Mouse (Mus musculus): ENCODE results near the gene Dlg2.

Gene Dlg2

DNA sequence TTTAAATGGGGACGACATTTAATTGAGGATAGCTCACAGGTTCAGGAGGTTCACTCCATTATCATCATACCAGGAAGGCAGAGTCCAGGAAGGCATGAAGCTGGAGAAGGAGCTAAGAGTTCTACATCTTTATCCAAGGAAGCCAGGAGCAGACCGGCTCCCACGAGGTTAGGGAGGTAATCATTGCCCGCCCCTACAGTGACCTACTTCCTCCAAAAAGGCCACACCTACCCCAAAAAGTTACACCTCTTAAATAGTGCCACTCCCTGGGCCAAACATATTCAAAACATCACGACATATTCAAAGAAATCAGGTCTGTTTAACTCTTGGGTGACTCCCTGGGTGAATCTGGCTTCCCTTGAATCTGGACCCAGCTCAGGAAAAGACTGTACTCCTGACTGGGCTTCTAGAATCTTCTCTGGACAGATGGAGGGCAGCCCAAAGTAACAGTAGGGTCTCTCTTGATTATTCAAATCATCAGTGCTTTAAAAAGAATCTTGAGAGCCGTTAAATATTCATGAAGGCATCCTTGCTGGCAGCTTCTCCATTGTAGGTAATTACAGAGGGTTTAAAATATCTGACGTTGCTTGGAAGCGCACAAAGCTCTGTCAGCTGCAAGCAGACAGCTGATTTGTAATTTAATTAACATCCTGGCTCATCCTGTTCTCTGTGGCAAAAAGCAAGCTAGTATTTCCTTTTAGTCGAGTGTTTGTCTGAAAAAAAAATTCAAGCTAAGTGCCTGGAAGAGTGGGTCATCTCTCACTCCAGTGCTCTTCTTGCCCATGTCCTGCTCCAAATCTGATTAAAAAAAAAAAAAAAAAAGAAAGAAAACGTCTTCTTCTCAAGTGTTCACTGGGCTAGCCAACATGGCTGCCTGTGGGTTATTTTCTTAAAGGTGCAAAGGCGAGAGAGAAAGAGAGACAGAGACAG, 966.2 kb downstream of the Dlg2 start:
- no peak for DNase-seq (ENCODE audit: low read depth, low spot score)

DNA sequence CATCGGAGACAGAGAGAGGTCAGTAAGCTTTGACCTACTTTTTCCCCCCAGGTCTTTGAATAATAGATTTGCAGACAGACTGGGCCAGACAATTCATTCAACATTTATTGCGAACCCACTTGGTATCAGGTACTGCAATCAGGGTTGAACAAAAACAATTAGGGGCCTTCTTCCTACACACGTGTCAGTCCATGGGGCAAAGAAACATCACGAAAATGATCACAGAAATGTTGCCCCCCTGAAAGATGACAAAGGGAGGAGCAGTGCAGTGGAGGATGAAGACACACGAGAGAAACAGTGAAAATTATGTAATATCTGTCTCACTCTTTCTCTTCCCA, 966.9 kb downstream of the Dlg2 start:
- DNase-seq (ENCODE audit: low read depth, low spot score), result no peak

DNA sequence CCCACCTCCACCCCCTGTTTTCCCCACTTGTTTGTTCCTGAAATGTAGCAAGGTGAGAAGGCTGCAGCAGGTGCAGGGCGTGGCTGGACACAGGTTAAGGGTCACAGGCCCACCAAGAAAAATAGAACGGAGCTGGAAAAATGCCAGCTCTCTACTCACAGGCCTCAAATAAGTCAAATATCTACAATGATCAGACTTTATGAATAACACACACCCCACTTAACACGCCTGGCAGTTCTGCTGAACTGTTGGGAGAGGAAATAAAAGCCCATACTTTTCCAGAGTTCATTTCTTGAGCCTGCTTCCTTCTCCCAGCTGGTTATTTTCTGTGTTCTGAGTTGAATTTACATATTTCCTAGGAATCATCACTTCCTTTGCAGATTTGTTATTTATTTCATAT, 967.4 kb downstream of the Dlg2 start:
- DNase-seq (ENCODE audit: low read depth, low spot score), result no peak

DNA sequence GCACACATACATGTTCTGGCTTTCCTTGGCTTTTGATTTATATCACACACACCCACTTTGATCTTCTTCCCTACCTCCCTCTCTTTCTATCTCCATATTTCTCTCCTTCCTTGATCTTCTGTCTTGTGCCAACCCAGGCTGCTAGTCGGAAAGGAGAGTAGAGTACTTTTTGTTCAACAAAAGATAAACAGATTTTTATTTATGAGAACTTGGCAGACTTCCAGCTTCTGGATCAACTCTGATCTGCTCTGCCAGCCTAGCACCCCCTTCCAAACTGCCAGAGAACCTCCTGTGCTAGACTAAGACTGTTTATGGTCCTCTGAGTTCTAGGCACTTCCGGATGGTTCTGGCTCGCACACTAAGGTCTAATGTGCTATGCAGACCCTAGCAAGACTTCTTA, 968.3 kb downstream of the Dlg2 start:
- DNase-seq (ENCODE audit: low read depth, low spot score), result no peak

DNA sequence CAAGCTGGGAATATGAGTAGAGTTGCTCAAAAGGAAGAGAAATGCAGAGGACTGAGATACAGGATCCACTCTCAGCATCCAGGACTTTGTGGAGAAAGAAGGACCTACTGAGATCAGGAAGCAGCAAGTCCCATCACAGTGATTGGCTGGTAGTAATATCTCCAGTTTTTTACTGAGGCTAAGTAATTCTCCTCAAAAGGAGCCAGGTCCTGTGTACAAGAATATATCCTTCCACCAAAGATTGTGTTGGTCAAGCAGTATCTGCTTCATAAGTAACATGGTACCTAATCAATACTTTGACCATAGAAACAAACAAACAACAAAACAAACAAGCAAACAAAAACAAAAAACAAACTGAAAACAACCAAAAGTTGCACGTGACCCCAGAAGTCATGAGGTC, 980.3 kb downstream of the Dlg2 start:
- DNase-seq (ENCODE audit: low read depth, low spot score), result no peak

DNA sequence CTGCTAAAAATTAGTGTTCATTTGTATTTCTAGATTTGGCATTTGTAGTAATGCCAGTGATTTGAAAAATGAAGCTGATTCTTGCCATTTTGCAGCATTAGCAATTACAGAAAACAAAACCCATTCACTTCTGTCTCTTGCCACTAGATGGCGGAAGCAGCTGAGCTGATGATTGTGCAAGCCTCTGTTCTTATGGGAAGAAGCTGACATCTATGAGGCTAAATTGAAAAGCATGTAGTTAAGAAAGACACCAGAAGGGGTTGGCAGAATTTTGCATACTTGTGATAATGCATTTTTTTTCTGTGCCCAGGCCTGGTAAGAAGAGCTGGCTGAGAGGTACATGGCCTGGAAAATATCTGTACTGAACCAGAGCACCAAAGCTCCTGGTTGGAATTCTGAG, 980.7 kb downstream of the Dlg2 start:
- DNase-seq (ENCODE audit: low read depth, low spot score), result peak; percentile 57

DNA sequence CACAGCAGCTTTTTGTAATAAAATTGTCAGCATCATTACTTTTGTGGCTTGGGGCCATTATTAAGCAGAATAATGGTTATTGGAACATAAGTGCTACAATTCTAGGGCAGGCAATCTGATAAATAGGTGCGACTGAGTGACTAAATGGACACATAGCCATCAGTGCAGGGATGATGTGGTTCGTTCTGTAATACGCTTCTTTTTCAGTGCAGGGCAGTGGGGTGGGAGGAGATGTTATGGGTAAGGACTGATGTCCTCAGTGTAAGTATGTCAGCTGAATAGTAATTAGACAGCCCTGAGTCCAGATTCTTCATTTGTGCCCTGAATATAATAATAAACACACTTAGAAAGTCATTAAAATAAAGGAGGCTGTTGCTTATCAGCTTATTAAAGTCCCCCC, 984.9 kb downstream of the Dlg2 start:
- no peak for DNase-seq (ENCODE audit: low read depth, low spot score)

DNA sequence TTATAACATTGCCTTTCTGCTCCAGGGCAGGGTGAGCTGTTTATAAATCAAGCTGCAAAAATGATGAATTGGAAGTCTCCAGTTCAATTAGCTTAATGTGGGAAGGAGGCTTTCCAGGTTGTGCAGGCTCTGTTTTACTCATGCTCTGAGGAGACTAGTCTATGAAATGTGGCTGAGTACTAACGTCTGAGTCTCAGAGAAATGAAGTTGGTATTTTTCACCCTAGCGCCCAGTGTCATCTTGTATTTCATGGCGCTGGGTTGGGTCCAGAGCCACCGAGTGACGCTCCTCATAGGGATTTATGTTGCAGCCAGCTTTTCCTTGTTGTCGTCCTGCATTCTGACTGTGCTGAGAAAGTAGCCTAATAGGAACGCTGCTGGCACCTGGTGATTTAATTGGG, 986.8 kb downstream of the Dlg2 start:
- DNase-seq (ENCODE audit: low read depth, low spot score), result no peak

DNA sequence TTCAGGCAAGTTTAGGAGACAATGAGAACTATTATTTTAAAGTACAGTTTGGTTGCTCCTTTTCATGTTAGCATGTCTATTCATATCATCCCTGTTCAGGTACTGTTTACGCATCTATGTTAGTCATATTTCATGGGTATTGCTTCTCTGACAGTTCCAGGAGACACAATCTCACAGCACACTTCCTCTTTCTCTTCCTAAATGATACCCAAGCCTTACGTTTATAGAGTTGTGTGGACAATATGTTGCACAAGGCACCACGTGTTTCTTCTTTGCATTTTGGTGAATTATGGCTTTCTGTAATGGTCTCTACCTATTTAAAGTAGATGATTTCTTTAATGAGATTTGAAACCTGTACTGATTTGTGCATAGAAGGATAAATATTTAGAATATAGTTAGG, 990.6 kb downstream of the Dlg2 start:
- no peak for DNase-seq (ENCODE audit: low read depth, low spot score)

DNA sequence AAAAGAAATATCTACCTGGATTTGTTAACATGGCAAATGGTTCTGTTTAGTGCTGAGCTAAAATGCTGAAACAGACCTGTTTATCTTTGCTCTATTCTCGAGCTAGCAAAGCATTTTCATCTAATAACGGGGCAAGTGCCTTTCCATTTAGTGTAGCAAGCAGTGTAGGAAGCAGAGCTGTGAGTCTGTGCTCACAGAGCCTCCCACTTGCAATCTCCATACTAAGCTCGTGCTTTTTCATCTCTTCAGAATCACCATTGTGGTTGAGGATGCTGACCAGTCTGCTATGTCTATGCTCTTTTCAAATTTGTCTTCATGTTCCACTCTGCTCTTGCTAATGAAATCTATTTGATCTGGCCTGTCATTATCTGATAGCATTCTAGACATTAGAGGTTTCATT, 1002.7 kb downstream of the Dlg2 start:
- no peak for DNase-seq (ENCODE audit: low read depth, low spot score)

DNA sequence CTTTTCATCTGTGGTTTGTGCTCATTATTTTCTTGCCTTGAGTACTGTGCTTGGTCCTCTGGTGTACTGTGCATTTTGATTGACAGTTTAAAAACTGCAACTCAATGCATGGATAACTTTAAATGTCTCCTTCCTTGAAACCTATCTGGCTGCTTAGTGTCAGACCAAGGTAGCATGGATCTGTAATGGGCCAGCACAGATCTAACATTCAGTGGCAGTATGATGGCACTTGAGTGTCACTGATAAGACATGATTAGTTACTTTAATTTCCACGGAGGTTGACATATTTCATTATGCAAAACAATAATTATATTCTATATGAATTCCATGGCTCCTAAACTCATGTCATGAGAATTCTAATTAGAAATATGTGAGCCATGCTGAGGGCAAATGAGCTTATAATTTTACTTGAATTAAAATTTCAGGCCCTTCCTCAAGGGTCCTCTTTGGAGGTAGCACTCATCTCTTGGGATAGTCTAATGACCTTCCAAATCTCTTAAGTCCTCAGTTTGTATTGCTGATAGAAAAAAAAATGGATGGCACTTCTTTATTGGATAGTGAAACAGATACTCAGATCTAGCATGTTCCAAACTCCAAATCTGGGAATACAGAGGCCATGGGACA, 1005.2 kb downstream of the Dlg2 start:
- no peak for DNase-seq (ENCODE audit: low read depth, low spot score)

DNA sequence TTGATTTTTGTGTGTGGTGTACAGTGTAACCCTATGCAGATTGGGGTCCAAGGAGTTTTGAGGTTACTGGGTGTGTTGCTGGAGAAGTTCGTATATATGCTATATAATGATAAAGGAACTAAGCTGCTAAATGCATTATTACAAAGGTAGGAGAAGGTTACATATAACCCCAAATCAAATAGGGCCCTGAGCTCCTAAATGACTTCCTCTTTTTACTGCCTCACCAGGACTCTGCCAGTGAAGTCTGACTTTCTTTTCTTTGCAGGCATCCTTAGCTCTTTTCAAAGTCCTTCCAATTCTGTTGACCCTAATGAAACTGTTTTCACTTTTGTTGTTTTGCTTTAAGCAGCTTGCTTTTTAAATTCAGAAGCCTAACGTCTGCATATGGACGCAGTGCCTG, 1016.8 kb downstream of the Dlg2 start:
- no peak for DNase-seq (ENCODE audit: low read depth, low spot score)

DNA sequence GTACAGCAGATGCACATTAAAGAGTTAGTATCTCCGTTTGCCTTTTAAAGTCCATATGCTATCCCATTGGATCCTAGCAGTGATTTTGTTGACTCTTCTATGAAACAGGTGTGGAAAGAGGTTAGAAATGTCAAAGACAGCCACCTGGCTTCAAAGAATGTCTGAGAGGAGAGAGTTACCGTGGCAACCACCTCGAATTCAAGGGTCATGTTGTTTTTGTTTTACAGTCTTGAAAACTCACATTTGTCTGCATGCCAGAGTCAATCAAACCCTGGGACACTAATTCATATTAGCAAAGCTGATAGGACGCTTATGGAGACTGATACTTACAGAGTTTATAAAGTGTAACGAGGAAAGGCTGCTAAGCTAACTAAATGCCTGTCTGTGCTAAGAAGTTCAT, 1019.1 kb downstream of the Dlg2 start:
- no peak for DNase-seq (ENCODE audit: low read depth, low spot score)

DNA sequence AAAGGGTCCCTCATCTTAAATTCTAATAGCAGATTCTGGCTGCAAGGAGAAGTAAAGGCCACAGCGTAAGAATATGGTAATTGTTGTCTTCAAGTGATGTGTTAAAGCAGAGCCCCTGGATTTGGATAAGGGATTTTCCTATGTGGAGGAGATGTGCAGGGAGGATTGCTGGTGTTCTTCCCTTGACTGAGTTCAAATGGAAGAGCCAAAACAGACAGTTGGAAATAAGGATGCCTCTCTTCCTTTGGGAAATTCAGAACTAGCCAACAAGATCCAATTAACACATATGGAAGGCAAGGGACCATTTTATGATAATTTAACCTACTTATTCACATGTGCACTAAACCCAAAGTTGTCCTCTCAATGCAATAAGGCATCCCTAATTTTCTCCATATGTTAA, 1034.6 kb downstream of the Dlg2 start:
- DNase-seq (ENCODE audit: low read depth, low spot score), result no peak

DNA sequence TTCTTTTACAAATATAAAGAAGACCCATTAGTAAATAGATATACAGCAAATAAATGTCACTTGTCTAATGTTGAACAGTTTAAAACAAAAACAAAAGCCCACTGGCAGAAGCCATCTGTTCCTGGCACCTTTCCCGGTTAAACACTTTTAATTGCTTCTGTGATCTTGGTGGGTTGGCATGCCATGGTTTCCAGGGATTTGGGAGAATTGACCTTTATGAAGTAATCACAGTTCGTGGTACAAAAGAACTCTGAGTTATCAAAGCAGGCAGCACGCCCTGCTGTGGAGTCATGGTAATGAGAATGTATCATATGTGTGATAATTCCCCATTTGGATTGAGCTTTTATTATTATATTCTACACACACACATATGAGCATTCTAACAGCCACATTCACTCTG, 1038.0 kb downstream of the Dlg2 start:
- DNase-seq (ENCODE audit: low read depth, low spot score), result peak; percentile 6

DNA sequence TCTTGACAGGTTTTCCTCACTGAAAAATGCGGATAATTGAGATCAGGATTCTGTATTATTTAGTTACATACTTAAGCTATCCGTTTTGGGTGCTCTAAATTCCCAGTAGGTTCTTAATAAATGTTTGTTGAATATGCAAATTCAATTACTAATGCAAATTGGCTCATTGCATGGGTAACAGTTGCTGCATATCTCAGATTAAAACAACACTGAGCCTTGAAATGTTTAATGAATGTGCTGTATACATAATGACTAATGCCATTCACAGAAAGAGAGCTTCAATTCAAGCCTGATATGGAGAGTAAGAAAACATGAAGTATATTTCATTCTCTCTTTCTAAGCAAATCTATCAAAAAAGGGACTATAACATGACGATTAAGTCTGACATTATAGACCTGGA, 1039.8 kb downstream of the Dlg2 start:
- DNase-seq (ENCODE audit: low read depth, low spot score), result no peak

DNA sequence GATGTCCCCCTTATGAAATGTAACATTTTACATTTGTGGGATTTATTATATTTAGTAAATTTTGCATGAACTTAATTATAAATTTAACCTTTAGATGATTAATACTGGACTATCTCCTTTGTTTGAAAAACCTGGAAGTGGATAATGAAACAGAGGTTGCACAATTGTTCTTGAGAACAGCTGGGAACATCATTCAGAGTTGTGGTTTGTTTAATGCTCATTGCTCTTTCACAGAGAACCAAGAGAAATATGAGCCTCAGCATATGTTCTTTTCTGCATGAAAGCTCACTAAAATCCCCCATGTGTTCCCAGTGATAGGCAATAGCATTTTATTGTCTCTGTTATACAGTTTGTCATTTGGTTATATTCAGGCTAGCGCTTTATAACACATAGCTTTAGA, 1049.4 kb downstream of the Dlg2 start:
- no peak for DNase-seq (ENCODE audit: low read depth, low spot score)

DNA sequence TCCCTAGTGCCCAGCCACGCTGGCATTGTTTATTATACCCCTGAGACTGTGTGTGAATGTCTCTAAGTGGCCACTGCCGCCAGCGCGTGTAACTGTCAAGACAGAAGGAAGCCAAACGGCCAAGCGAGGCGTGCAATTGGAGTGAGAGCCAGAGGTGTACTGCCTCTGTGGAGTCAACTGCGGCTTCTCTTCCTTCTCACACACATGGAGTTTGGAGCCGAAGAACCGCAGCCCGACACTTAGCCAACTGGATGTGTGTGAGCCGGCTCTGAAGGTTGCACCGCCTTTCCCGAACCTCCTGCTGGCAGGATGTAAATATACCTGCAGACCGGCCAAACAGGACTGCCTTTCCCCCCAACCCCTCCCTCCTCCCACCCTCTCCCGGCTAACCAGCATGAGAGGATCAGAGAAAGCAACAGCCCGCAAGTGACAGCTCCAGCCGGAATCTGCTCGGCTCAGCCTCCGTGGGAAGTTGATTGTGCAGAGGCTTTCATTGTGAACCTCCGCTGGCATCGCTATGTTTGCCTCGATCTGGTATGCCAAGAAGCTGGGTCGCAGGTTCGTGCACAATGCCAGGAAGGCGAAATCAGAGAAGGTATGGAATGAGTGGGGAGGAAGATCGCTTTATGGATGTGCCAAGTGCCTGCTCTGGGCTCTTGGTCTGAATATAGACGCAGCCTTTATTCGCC, 1066.3 kb downstream of the Dlg2 start:
- peak; percentile 34 for DNase-seq (ENCODE audit: low read depth, low spot score)

DNA sequence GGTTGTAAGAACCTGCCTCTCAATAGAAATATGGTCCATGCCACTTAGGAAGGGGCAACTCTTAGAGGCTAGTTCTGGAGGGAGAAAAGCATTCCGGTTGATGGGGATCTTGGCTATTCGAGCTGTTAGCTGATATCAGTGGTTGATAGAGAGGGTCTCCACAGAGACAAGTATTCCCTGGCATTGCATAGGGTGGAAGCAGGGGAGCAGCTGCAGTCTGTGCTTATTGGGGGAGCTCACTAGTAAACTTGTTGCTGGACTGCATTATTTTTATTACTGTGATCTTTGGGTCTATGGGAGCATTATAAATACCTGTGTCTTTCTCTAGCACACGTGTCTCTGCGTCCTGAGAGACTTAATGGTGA, 1066.8 kb downstream of the Dlg2 start:
- no peak for DNase-seq (ENCODE audit: low read depth, low spot score)

DNA sequence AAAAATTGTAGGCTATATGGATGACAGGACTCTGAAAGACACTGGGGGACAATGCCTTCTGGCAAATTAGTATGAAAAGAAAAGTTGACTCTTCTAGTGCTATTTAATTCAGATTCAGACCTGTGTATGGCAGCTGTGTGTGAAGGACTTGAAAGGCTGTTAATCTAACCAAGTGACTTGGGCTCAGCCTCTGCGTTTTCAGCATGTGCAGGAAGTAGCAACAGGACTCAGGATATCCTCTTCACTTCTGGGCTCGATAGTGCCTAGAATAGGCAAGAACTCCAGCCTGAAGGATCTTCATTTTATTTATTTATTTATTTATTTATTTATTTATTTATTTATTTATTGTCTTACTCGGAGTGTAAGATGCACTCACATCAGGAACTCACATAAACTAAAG, 1068.1 kb downstream of the Dlg2 start:
- no peak for DNase-seq (ENCODE audit: low read depth, low spot score)

DNA sequence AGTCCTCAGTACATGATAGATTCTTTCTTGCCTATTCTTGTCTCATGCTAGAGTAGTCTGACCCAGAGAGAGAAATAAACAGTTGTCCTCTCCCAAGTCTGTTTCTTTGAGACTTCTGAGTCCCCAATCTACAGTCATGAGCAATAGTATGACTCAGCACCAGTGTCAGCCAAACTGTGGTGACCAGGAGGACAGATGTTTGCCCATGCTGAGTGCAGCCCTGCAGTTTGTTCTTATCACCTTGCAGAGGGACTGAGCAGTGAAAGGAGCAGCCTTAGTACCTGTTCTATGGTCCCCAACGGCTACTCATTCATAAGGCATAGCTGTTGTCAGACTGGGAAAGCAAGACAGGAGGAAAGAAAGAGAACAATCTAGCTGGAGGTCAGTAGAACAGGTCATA, 1072.3 kb downstream of the Dlg2 start:
- no peak for DNase-seq (ENCODE audit: low read depth, low spot score)

DNA sequence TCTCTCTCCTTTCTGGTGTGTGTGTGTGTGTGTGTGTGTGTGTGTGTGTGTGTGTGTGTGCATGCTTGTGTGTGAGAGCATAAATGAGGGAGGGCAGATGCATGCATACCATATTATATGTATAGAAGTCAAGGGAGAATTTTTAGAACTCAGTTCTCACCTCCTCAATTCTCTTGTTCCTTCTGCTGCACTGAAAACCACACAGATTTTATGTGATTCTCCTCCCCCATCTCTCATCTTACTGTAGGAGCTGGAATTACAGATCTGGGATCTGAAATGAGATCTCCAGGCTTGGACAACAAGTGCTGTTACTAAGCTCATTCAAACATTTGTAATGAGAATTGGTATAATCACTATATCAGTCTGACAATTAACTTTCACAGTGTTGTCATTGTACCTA, 1081.1 kb downstream of the Dlg2 start:
- DNase-seq (ENCODE audit: low read depth, low spot score), result no peak

DNA sequence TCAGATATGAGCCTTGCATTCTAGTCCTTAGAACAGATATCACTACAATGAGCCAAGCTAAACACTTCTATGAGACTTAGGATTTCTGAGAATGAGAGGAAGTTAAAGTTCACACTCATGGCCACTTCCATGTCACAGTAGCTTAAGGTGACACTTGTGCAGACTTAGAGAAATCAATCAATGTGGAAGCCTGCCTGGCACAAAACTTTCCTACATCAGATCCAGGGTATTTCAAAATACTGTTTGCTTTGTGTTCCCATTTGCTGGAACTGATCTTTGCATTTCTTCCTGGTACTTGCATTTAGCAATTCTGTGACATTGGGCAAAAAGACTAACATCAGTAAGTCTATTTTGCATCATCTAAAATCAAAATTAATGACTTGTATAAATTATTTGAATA, 1091.0 kb downstream of the Dlg2 start:
- DNase-seq (ENCODE audit: low read depth, low spot score), result no peak

All from retina, postnatal 7 days (tissue).